9 mouse cellular contexts compared by ENCODE assay signal in genomic region chr9:49595635-49596348, GRCm38 (mm10).
DNase-seq lines count a peak whose midpoint lies in the region; ATAC-seq and TF ChIP-seq lines count a peak whose summit lies in the region.
"Had no signal": no experiment of that assay in that cellular context is flagged by ENCODE, and none has a peak within 500 bp of the region (broad histone marks: within the 10 kb centered on the region; RNA-seq: fewer than 3 reads in every experiment).

No protein-coding gene starts in this region.

- no peaks in the 10 kb centered on the region for H3K36me3 ChIP-seq in kidney, postnatal 0 days (ENCODE audit: insufficient read depth, low read length)
- H3K36me3 ChIP-seq in forebrain, embryonic 14.5 days (ENCODE audit: control insufficient read depth, insufficient read depth, low read length), result no peaks in the 10 kb centered on the region
- no peaks in the 10 kb centered on the region for H3K36me3 ChIP-seq in midbrain, postnatal 0 days (ENCODE audit: insufficient read depth, low read length)
- H3K36me3 ChIP-seq: liver, embryonic 12.5 days had no signal

- peak overlapping the region; percentile 61; the same call in 1 of the 2 replicates for H3K27ac ChIP-seq in kidney, postnatal 0 days
- H3K27ac ChIP-seq in forebrain, embryonic 14.5 days (ENCODE audit: low read depth, low read length), result peak overlapping the region; percentile 86
- H3K27ac ChIP-seq in midbrain, postnatal 0 days (ENCODE audit: low read depth, low read length), result peak overlapping the region; percentile 67
- H3K27ac ChIP-seq: liver, embryonic 12.5 days had no signal

- no peaks in the 10 kb centered on the region for H3K9me3 ChIP-seq in kidney, postnatal 0 days (replicated peaks; ENCODE audit: low read length)
- no peaks in the 10 kb centered on the region for H3K9me3 ChIP-seq in forebrain, embryonic 14.5 days (replicated peaks; ENCODE audit: control insufficient read depth, low read length)
- H3K9me3 ChIP-seq in midbrain, postnatal 0 days (ENCODE audit: low read length), result no peaks in the 10 kb centered on the region
- H3K9me3 ChIP-seq: liver, embryonic 12.5 days had no signal

- WGBS in kidney, postnatal 0 days, result 25% methylated on average over 11 of the region's 11 CpGs
- WGBS in forebrain, embryonic 14.5 days, result 12% methylated on average over 11 of the region's 11 CpGs
- 16% methylated on average over 11 of the region's 11 CpGs for WGBS in midbrain, postnatal 0 days

- no peak overlapping the region for H3K9ac ChIP-seq in kidney, postnatal 0 days (ENCODE audit: low read depth, low read length)
- peak overlapping the region; percentile 43 for H3K9ac ChIP-seq in forebrain, embryonic 14.5 days (ENCODE audit: low read length)
- H3K9ac ChIP-seq in midbrain, postnatal 0 days (replicated peaks; ENCODE audit: low read length, poor library complexity, severe bottlenecking), result peak overlapping the region; percentile 24; the same call in 1 of the 2 replicates
- H3K9ac ChIP-seq: liver, embryonic 12.5 days had no signal

- DNase-seq in kidney, postnatal 0 days (ENCODE audit: low spot score), result peak; percentile 41
- DNase-seq in kidney, adult 8-10 months, result no peak
- peak; percentile 56 for DNase-seq in cerebellum, adult 8-10 months
- DNase-seq in forebrain, embryonic 14.5 days (ENCODE audit: low spot score), result peak; percentile 86
- DNase-seq in midbrain, postnatal 0 days (ENCODE audit: low spot score), result peak; percentile 54
- DNase-seq in gastrocnemius, postnatal 4 days (ENCODE audit: low spot score in 2 of 2), result no peak
- no peak for DNase-seq in right cerebral cortex, adult 18-20 months

- no peak overlapping the region for H3K4me3 ChIP-seq in kidney, postnatal 0 days (replicated peaks; ENCODE audit: low read depth, low read length)
- no peak overlapping the region for H3K4me3 ChIP-seq in forebrain, embryonic 14.5 days (ENCODE audit: low read depth, low read length)
- no peak overlapping the region for H3K4me3 ChIP-seq in midbrain, postnatal 0 days (ENCODE audit: low read depth, low read length)
- H3K4me3 ChIP-seq: liver, embryonic 12.5 days had no signal

- H3K27me3 ChIP-seq in kidney, postnatal 0 days (ENCODE audit: insufficient read depth, low read length), result no peaks in the 10 kb centered on the region
- H3K27me3 ChIP-seq in forebrain, embryonic 14.5 days (replicated peaks; ENCODE audit: control insufficient read depth, insufficient read depth, low read length), result no peaks in the 10 kb centered on the region
- H3K27me3 ChIP-seq in midbrain, postnatal 0 days (ENCODE audit: insufficient read depth, low read length), result no peaks in the 10 kb centered on the region
- H3K27me3 ChIP-seq: liver, embryonic 12.5 days had no signal

- no peak for ATAC-seq in kidney, postnatal 0 days (replicated peaks; ENCODE audit: low FRiP score, low read depth)
- peak; percentile 71 for ATAC-seq in forebrain, embryonic 14.5 days
- no peak for ATAC-seq in midbrain, postnatal 0 days (ENCODE audit: low FRiP score)
- no peak for ATAC-seq in inflammation-experienced regulatory T-cells, adult 6 months
- ATAC-seq: liver, embryonic 12.5 days had no signal

- TF ChIP-seq CTCF in kidney, postnatal 0 days (IDR thresholded peaks at IDR 0.05; ENCODE audit: low read depth), result no peak
- TF ChIP-seq CTCF in midbrain, postnatal 0 days (IDR thresholded peaks at IDR 0.05), result no peak

- H3K4me1 ChIP-seq in kidney, postnatal 0 days (replicated peaks; ENCODE audit: insufficient read depth, low read length), result peaks cover 17% of the 10 kb centered on the region; the same call in 1 of the 2 replicates
- peaks cover 44% of the 10 kb centered on the region for H3K4me1 ChIP-seq in forebrain, embryonic 14.5 days (ENCODE audit: control insufficient read depth, insufficient read depth, low read length)
- H3K4me1 ChIP-seq in midbrain, postnatal 0 days (ENCODE audit: insufficient read depth, low read length), result peaks cover 36% of the 10 kb centered on the region
- H3K4me1 ChIP-seq: liver, embryonic 12.5 days had no signal

- H3K4me2 ChIP-seq in kidney, postnatal 0 days (ENCODE audit: low read length), result peak overlapping the region; percentile 35; the same call in 1 of the 2 replicates
- H3K4me2 ChIP-seq in forebrain, embryonic 14.5 days (ENCODE audit: low read length), result peak overlapping the region; percentile 33
- peak overlapping the region; percentile 16; the same call in 1 of the 2 replicates for H3K4me2 ChIP-seq in midbrain, postnatal 0 days (ENCODE audit: low read depth, low read length, poor library complexity, severe bottlenecking)
- H3K4me2 ChIP-seq: liver, embryonic 12.5 days had no signal

Comparison
In these comparisons a context has a peak if more than half of its experiments do, and no peak if none do; other contexts are left out.
1. DNase-seq: peak in kidney, postnatal 0 days (single experiment), cerebellum, adult 8-10 months (single experiment), forebrain, embryonic 14.5 days (single experiment) and midbrain, postnatal 0 days (single experiment); none in kidney, adult 8-10 months (0 of 2), gastrocnemius, postnatal 4 days (0 of 2) and right cerebral cortex, adult 18-20 months (single experiment).
2. Peak in every context shown above with its lines, with median percentiles within 50 percentile points of each other: H3K27ac ChIP-seq and H3K4me2 ChIP-seq.